Mouse (Mus musculus) adrenal gland, postnatal 4 days (tissue): ENCODE data around the gene Fuz. TPM values are rescaled to one million over a fixed set of nuclear protein-coding genes. Genes with fewer than 3 reads are reported as not detected.
A peak's percentile ranks its signal among the peaks of the same experiment; 100 is the strongest.

Source experiments
- DNase-seq, 2 experiments: peaks; one replicate each; pipeline ENCODE4 v3.0.0; 2021 to 2022; ENCODE audit warnings: low spot score in 2 of 2, mixed read lengths in 2 of 2
- total RNA-seq, 2 experiments: library from RNA; stranded (reverse); gene quantifications; 2 replicates each; pipeline ENCODE4 v1.2.3; 2021

Fuz gene
- total RNA-seq, 2 experiments from 2014 or later, result 24.6 to 26.7 TPM

DNA sequence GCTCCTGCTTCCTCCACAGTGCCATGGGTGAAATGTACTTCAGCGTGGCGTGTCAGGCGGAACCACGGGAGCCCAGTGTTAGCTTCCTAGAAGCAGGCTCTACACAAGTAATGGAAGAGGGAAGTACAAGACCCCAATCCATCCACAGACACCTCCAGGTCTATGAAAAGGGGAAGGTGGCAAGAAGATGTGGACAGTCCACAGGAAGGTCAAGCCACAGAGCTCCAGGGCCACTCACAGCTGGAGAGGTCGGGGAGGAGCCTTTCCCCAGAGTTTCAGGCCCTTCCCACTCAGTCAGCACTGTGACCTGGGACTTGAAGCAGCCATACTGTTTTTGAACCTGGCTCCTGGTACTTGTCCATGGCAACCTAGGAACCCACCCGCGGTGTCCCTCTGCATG, 8.9 kb upstream of the Fuz start:
- DNase-seq, result no peak

DNA sequence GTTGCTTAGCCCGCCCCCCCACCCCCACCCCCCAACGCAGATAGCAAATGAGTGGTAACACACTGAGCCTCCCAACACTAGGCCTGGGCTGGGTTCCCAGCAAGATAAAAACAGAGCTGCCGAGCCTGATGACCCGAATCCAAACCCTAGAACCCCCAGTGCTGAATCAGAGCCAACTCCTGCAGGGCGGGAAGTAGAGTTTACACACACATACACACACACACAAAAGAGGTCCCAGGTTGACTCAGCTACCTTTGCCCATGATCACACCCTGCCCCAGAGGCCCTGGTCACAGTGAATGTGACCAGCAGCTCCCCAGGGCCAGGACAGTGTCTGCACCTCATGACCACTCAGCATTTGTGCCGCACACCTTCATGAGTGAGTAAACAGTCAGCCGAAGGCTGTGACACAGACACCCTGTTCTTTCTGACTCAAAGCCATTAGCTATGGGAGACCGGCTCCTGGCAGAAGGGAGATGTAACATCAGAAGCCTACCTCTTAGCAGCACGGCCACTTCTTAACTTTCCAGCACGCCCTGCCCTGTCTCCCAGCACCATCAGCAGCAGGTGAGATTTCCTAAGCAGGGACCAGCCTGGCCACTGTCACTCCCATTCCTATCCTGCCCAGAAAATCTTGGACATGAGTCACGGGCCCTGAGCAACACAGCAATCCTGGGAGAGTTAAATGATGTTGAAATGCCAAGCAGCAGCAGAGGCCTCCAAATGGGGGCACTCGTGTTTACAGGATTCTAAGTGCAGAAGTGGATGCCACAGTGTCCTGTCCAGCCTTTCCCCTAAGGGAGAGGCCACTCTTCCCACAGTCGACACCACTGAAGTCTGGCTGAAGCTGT, 7.4 kb upstream of the Fuz start:
- no peak for DNase-seq

DNA sequence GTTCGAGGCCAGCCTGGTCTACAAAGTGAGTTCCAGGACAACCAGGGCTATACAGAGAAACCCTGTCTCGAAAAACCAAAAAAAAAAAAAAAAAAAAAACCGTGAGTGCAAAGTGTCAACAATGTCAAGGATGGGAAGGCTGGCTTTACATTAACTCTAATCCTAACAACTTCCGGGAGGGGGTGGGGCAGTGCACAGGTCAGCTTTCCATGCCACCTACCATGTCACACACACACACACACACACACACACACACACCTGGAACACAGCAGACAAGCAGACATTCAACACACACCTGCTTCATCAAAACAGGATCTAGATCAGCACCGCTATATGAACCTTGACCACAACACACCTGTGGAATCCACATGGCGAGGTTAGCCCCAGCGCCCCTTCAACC, 5.7 kb upstream of the Fuz start:
- DNase-seq, result no peak

DNA sequence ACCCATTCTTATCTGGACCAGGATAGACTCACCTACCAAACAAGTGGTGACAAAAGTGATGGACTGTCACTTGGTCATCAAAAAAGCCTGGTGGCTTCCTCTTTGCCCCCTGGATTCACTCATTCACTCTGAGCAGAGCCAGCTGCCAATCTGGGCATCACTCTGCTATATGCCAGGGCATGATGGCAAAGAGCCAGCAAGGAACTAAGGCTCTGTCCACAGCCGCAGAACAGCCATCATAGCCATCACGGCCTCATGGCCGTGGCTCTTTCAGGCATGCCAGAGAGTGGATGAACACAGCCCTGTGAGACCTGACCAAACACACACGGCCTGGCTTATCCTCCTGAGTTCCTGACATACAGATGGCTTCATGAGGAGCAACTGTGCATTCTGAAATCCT, 5.1 kb upstream of the Fuz start:
- DNase-seq, result no peak

DNA sequence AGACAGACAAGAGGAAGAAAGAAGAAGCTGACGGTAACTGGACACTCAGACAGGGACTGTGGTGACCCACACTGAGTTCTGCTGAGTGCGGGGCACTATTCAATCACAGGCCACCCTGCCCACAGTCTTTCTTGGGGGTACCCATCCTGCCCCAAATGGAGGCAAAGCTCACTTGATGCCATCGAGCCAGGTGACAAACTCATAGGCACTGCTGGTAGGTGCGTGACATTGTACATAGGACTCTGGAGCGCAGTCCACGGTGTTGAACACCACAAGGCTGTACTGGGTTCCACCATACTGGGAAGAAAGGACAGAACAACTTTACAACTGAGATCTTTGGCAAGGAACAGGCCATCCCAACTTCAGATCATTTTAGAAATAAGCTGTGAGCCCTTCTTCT, 4.3 kb upstream of the Fuz start:
- DNase-seq, result no peak

DNA sequence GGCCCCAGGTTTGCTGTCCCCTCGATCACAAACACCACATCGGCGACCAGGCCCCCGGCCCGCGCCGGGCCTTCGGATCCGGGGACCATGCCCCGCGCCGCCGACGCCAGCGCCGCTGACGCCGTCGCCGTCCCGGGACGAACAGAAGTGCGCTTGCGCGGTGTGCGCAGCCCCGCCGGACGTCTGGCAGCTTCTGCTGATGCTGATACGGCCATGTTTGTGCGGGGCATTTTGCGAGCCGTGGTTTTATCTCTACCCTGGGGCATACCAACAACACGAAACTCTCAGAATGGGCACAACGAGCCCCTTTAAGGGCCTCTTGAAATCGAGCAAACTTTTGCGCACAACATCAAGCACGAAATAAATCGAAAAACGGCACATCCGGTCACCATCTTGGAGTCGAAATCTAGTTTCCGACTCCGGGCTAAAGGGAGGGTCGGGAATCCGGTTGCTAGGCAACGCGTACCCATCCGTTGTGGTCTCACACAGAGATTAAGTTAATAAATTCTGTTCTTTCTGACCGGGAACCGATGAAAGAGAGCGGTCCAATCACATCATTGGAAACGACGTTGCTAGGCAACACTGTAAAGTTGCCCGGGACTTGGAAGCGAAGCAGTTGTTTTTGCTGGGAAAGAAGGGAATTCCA, 3.5 kb upstream of the Fuz start, which contains the start of gene Med25:
TSS of gene Med25 (minus strand) at position 437 of the 646 bp plus-strand sequence.
- DNase-seq, result peak; percentile 70 to 82

DNA sequence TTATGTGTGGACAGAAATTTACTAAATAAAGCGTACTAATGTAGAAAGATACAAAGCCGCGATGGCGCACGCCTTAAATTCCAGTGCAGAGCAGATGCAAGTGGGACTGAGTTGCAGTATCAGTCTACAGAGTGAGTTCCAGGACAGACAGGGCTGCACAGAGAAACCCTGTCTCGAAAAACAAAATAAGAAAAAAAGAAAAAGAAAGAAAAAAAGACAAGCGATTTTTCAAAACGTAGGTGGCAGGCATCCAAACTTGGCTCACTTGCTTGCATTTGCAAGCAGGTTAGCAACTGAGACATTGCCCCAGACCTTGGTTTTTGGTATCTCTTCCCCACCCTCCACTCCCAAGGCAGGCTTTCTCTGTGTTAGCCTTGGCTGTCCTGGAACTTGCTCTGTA, 2.7 kb upstream of the Fuz start:
- no peak for DNase-seq

DNA sequence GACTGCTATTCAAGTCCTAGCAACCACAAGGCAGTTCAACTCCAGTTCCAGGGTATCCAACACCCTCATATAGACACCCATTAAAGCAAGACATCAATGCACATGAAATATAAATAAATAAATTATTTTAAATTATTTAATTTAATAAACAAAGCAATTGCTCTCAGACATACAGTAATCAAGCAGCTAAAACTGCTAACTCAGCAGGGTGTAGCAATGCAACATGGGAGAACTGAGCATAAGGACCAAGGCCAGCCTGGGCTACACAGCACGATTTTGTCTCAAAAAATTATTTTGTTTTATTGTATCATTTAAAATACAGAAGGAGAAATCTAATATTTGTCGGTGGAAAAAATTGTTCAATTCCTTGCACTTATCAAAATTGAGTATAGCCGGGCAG, 1.7 kb upstream of the Fuz start:
- DNase-seq, result no peak

DNA sequence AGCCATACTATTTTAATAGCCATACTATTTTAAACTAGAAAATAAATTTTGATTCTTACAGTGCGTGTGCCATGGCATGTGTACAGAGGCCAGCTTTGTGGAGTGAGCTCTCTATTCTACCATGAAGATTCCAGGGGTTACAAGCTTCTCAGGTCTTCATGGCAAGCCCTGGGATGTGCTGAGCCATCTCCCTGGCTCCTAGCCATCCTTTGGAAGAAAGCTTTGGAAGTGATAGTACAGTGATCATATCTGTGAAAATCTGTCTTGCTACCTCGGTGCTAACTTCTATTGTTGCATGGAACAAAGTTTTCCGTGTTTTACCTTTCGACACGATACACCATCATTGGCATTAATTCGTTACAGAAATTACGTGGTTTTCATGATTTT, 680 bp upstream of the Fuz start:
- no peak for DNase-seq

DNA sequence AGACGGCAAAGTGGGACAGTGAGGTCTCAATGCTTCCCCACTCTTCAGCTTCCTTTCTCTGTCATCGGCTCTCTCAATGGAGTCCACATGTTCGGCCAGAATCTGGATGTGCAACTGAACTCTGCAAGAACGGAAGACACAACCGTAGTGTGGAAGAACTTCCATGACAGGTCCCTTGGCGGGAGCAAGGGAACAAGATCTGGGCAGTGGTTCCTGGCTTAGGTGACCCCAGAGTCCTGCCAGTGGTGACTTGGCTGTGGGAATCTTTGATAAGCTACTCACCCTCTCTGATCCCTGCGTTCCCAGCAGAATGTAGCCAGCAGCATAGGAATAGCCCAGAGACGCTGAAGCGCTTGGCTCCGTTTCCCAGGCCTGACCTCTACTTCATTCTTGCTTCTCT, 620 bp downstream of the Fuz start:
- DNase-seq, result no peak

DNA sequence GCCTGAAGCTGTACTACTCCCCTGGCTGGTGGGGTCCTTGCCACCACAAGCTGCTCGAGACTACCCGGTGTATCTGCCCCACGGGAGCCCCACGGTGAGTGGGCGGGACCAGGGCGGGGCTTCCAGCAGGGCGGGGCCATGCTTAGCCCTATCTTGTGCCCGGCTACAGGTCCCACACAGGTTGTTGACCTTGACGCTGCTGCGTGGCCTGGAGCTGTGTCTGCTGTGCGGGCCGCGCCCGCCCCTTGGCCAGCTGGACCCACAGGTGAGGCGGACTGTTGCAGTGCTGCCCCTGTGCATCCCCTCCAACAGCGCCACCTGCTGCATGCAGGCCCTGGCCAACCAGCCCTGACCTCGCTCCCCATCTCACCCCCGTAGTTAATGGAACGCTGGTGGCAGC, 2.7 kb downstream of the Fuz start:
- no peak for DNase-seq

DNA sequence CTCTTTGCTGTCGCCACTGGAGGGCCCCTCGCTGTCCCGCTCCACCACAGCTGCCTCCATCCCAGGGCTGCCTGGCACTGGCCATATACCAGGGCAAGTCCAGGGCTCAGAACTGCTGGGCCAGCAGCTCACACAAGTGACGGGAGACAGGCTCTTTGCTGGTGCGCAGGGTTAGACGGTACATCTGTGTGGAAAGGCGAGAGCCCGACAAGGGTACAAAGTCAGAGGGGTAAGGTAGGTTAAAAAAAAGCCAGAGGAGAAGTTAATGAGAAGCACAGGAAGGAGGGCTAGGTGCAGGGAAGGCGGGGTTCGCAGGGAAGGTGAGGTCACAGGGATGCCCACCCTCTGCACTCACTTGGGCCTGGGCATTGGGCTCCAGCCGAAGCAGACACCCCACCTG, 4.8 kb downstream of the Fuz start:
- no peak for DNase-seq

DNA sequence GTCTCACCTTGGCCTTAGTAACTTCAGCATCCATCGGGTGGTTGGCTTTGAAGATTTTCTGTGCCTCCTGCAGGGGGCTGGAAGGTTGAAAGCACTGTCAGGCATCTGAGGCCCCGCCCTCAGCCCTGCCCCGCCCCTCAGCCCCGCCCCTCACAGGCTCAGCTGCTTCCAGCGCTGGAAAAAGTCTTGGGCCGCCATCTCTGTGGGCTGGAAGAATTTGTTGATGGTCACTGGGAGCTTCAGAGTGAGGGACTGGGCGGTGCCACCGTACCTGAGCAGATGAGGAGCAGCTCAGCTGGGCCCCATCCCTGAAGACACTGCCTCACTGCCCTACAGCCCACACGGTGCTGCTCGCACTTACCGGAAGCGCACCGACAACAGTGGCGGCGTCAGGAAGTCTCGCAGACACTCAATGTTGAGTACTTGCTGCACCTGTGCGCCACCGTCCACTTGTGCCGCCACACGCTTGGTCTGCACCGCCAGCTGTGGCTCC, 5.4 kb downstream of the Fuz start:
- DNase-seq, result no peak

DNA sequence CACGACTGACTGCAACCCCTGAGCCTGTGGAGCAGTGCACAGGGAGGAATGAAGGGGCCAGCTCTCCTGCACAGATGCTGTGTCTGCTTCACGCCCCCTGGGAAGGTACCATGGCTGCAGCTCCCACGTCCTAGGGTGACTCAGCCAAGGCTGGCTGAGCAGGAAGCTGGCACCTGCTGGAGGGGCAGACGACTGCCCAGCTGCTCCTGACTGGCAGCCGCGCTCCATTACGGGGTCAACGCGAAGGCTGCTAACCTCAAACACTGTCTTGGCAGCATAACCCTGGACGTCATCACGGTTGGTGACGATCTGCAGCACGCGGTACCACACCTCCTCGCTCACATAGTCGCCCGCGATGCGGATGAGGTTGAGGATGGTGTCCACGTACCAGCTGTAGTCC, 9.6 kb downstream of the Fuz start:
- no peak for DNase-seq

DNA sequence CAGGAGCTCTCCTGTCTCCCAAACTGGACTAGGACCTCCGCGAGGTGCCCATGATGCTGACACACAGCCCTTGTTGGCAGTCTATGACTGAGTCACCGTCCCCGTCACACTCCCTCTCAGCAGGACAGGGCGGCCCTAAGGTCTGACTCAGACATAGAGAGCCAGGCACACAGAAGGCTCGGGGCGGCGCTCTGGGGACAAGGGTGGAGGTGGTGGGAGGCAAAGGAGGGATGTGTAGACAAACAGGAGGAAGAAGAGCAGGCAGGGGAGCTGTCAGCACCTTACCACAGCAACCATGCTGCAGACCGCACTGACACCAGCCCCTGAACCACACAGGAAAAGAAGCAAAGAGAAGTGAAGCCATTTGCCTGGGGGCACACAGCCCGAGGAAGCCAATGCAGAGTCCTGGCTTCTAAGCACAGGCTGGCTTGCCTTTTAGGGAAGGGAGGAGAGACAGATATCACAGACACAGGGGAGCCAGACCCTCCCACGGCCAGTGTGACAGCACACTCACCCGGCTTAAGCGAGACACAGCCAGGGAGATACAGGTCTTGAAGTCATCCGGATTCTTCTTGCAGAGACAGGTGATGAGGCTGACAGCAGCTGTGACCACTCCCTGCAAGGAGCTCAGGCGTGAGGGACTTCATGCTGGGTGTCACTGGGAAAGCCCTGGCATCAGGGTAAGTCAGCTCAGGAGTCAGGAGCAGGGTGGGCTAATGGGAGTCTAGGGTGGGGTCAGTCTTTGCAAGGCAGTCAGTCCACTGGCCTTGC, 13.0 kb downstream of the Fuz start:
- no peak for DNase-seq

DNA sequence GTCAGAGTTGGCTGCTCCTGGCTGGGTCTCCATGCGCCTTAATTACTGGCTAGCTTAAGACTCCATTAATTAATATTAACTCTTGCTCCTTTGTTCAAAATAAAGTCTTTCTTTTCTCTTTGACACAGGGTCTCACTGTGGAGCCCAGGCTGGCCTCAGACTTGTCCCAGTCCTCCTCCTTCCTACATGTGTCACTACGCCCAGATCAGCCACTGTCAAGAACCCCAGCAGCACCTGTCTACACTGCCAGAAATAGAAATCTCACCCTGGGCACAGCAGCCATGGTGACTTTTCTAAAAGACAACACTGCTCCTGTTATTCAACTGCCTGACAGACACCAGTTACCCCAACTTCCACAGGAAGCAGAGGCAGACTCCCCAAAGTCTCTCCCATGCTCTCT, 18.5 kb downstream of the Fuz start:
- no peak for DNase-seq

DNA sequence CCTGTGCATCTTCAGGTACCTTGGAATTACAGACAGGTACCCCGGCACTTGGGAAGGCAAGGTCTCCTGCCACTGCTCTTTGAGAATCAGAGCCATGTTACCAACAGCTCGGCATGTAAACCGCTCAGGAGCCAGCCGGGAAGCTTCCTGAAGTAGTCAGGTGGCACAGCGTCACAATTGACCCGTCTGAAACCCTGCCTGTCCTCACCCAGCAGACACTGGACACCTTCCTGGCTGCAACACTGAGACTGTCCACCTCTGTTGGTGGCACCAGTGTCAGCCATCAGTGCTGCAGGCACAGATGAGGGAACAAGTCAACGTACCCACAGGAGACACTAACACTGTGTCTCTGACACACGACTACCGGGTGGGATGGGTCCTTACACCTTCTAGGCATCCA, 19.4 kb downstream of the Fuz start:
- peak in 1 of 2 experiments; percentile 1 for DNase-seq

DNA sequence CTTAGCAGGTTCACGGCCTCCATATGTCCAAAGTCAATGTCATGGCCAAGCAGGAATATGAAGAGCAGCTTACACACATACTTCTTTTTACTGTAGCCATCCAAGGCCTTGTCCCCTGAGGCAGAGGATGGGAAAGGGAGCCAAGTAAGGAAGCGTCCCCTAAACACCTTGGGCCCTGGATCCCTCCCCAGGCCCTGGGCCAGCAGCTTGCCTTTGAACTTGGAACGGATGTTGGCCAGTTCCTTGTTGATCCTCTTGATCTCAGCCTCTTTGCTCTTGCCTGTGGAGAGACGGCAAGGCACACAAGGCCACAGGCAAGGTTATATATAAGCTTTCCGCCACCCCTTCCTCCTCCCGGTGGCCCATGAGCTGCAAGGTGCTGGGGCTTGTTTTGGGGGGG, 20.3 kb downstream of the Fuz start:
- peak in 1 of 2 experiments; percentile 1 for DNase-seq

DNA sequence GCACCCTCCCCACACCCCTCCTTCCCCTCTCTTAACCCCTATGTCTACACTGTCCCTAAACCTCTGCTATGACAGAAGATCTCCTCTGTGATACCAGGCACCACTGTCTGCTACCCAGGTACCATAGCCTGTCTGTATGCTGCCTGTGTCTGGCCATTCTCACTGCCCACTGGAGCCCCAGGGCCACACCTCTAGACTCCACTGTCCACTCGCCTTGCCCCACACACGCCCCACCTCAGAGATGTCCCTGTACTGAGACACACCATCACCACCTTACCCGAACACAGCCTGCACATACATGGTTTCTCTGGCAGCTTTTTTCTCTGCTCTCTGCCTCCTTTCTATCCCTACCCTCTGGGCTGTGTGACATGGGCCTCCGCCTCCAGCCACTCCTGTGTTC, 21.0 kb downstream of the Fuz start:
- peak in 1 of 2 experiments; percentile 2 for DNase-seq

DNA sequence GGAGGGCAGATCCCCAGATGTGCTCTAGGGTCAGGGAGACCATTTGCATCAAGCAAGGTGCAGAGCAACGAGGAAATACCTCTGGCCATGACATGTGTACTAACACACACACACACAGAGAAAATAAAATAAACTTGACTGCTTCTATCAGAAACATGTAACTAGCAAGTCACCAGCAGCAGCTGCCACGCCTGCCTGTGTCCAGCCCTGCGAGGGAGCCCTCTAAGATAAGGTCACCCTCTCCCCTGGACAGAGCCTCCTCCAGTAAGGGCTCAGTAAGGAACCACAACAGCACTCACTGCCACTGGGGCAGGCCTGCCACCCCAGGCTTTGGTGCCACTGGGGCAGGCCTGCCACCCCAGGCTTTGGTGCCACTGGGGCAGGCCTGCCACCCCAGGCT, 22.3 kb downstream of the Fuz start:
- no peak for DNase-seq

DNA sequence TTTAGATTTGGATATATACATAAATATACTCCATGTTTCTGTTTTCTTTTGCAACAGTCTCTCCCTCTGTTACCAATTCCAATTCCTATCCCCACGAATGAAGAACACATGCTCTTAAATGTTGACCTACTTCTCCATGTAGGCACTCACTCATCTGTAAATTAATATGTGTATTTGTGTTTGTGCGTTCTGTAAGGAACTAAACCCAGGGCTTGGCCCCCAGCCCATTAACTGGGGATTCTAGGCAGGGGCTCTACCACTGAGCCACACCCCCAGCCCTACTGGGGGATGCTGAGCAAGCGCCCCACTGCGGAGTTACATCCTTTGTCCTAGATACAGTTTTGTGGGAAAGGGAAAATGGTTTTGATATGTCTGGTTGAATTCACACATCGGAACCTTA, 23.2 kb downstream of the Fuz start:
- DNase-seq, result no peak

DNA sequence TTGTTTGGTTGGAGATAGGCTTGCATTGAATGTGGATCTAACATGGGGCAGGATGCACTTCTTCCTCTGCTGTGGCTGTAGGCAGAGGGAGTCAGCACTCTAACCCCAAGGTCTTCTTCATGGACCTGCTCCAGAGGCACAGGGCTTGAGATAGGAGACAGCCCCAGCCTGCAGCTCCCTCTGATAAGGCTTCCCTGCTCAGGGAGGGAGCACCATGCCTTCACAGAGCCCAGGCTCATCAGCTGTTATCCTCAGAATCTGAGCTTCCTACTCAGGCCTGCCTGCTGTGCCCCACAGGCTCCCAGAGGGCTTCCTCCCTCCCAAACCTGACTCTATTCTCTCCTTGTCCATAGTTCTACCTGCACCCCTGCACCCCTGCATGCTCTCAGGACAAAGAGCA, 26.7 kb downstream of the Fuz start:
- DNase-seq, result no peak
